In the genomic region with DNA sequence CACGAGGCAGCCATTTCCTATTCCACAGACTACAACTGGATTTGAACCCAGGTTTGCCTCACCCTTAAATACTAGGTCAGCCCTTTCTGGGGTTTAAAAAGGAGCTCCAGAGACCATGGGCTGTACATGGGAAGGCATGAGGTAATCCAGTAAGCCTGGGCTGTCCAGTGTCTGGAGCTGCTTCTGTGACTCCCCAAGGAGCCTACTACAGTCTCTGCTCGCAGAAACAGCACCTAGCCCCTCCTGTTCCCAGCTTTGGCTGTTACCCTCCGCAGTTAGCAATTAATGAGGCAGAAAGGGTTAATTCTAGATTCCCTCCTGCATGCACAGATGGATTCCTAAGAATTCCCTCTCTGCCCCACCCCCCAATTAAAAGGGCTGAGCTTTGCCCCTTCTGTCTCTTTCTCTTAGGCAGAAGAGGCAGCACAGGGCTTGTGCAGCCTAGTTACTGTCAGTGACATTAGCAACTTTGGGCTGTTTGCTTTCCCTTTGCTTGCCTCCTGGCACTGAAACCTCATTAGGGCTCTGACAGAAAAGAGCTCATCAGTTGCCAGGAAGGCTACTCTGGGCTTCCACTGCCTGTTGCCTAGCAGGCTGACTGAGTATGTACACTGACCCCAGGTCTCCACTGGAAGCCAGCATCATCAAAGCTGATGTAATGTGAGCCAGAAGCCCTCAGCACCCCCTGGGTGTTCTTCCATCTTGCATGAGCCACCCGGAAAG, we compare ENCODE assay signal across 10 mouse cellular contexts. TPM values are rescaled to one million over a fixed set of nuclear protein-coding genes. Genes with fewer than 3 reads are reported as not detected.
DNase-seq lines count a peak whose midpoint lies in the region; ATAC-seq and TF ChIP-seq lines count a peak whose summit lies in the region.
"Had no signal": no experiment of that assay in that cellular context is flagged by ENCODE, and none has a peak within 500 bp of the region (broad histone marks: within the 10 kb centered on the region; RNA-seq: fewer than 3 reads in every experiment).

Gene 5530401A14Rik, plus strand, starts transcription at position 424 of the 723 bp plus-strand sequence.

- no peak within 1 kb of the TSS for H3K9ac ChIP-seq in embryonic facial prominence, embryonic 14.5 days (ENCODE audit: low read depth, low read length)
- H3K9ac ChIP-seq in neural tube, embryonic 14.5 days (replicated peaks; ENCODE audit: low read depth, low read length) = no peak within 1 kb of the TSS
- H3K9ac ChIP-seq in intestine, embryonic 15.5 days = no peak within 1 kb of the TSS
- H3K9ac ChIP-seq: embryonic facial prominence, embryonic 13.5 days; stomach, embryonic 15.5 days had no signal

- no peaks in the 10 kb centered on the region for H3K9me3 ChIP-seq in embryonic facial prominence, embryonic 14.5 days (ENCODE audit: control insufficient read depth, low read length)
- no peaks in the 10 kb centered on the region for H3K9me3 ChIP-seq in neural tube, embryonic 14.5 days (ENCODE audit: control insufficient read depth, low read length)
- no peaks in the 10 kb centered on the region for H3K9me3 ChIP-seq in intestine, embryonic 15.5 days
- H3K9me3 ChIP-seq: embryonic facial prominence, embryonic 13.5 days; stomach, embryonic 15.5 days had no signal

- H3K27ac ChIP-seq in layer of hippocampus, adult 2 months = 0 out of 2 replicates have a peak within 1 kb of the TSS, but pooled peaks have one; percentile 18
- H3K27ac ChIP-seq in embryonic facial prominence, embryonic 14.5 days (replicated peaks; ENCODE audit: low read depth, low read length) = no peak within 1 kb of the TSS
- H3K27ac ChIP-seq in neural tube, embryonic 14.5 days (ENCODE audit: low read depth, low read length) = no peak within 1 kb of the TSS
- no peak within 1 kb of the TSS for H3K27ac ChIP-seq in intestine, embryonic 15.5 days
- H3K27ac ChIP-seq: embryonic facial prominence, embryonic 13.5 days; stomach, embryonic 15.5 days had no signal

- TF ChIP-seq CTCF in layer of hippocampus, adult 2 months (conservative IDR thresholded peaks at IDR 0.05) = no peak

- no peak within 1 kb of the TSS for H3K4me3 ChIP-seq in layer of hippocampus, adult 2 months
- no peak within 1 kb of the TSS for H3K4me3 ChIP-seq in embryonic facial prominence, embryonic 14.5 days (ENCODE audit: low read depth, low read length)
- H3K4me3 ChIP-seq in neural tube, embryonic 14.5 days (ENCODE audit: low read depth, low read length) = no peak within 1 kb of the TSS
- no peak within 1 kb of the TSS for H3K4me3 ChIP-seq in intestine, embryonic 15.5 days (replicated peaks)
- H3K4me3 ChIP-seq: embryonic facial prominence, embryonic 13.5 days; stomach, embryonic 15.5 days had no signal

- H3K36me3 ChIP-seq in embryonic facial prominence, embryonic 14.5 days (ENCODE audit: control insufficient read depth, insufficient read depth, low read length) = no peaks in the 10 kb centered on the region
- no peaks in the 10 kb centered on the region for H3K36me3 ChIP-seq in neural tube, embryonic 14.5 days (ENCODE audit: control insufficient read depth, insufficient read depth, low read length)
- no peaks in the 10 kb centered on the region for H3K36me3 ChIP-seq in intestine, embryonic 15.5 days
- H3K36me3 ChIP-seq: embryonic facial prominence, embryonic 13.5 days; stomach, embryonic 15.5 days had no signal

- no peaks in the 10 kb centered on the region for H3K27me3 ChIP-seq in embryonic facial prominence, embryonic 14.5 days (replicated peaks; ENCODE audit: control insufficient read depth, insufficient read depth, low read length)
- H3K27me3 ChIP-seq in neural tube, embryonic 14.5 days (ENCODE audit: control insufficient read depth, insufficient read depth, low read length) = no peaks in the 10 kb centered on the region
- H3K27me3 ChIP-seq in intestine, embryonic 15.5 days (replicated peaks) = no peaks in the 10 kb centered on the region
- H3K27me3 ChIP-seq: embryonic facial prominence, embryonic 13.5 days; stomach, embryonic 15.5 days had no signal

- H3K4me2 ChIP-seq in embryonic facial prominence, embryonic 14.5 days (ENCODE audit: low read depth, low read length) = no peak within 1 kb of the TSS
- H3K4me2 ChIP-seq in neural tube, embryonic 14.5 days (ENCODE audit: low read depth, low read length) = no peak within 1 kb of the TSS
- no peak within 1 kb of the TSS for H3K4me2 ChIP-seq in intestine, embryonic 15.5 days (replicated peaks)
- H3K4me2 ChIP-seq: embryonic facial prominence, embryonic 13.5 days; stomach, embryonic 15.5 days had no signal

- peak; percentile 76; the same call in 1 of the 2 replicates for ATAC-seq in embryonic facial prominence, embryonic 14.5 days (ENCODE audit: low read depth)
- peak; percentile 84 for ATAC-seq in neural tube, embryonic 14.5 days (ENCODE audit: low read depth)
- ATAC-seq in intestine, embryonic 15.5 days = no peak

- DNase-seq in layer of hippocampus, adult 2 months (ENCODE audit: low spot score in 2 of 2) = peak; percentile 45 to 64
- DNase-seq in layer of hippocampus, adult 9-10 months (ENCODE audit: low spot score) = no peak
- DNase-seq in embryonic facial prominence, embryonic 14.5 days (ENCODE audit: low spot score) = peak; percentile 70
- DNase-seq in layer of hippocampus, adult 9-11 months = peak; percentile 56
- DNase-seq in gastrocnemius, postnatal 25 days = no peak
- DNase-seq in ovary, postnatal 36 days (ENCODE audit: low spot score) = no peak

- WGBS in embryonic facial prominence, embryonic 14.5 days = 20% methylated on average over 4 of the region's 4 CpGs
- WGBS in neural tube, embryonic 14.5 days = 22% methylated on average over 4 of the region's 4 CpGs
- 37% methylated on average over 4 of the region's 4 CpGs for WGBS in intestine, embryonic 15.5 days

- H3K4me1 ChIP-seq in embryonic facial prominence, embryonic 14.5 days (ENCODE audit: control insufficient read depth, insufficient read depth, low read length) = peaks cover 4% of the 10 kb centered on the region; the same call in 1 of the 2 replicates
- no peaks in the 10 kb centered on the region for H3K4me1 ChIP-seq in neural tube, embryonic 14.5 days (ENCODE audit: control insufficient read depth, insufficient read depth, low read length)
- 0 out of 2 replicates have a peak, but pooled peaks cover 6% of the 10 kb centered on the region for H3K4me1 ChIP-seq in intestine, embryonic 15.5 days (replicated peaks)
- H3K4me1 ChIP-seq: stomach, embryonic 15.5 days had no signal

RNA-seq across cellular contexts. Expression of gene 5530401A14Rik, which starts in this region (rescaled TPM):
- under 1 TPM; 0.12 to 0.20 TPM for total RNA-seq in layer of hippocampus, adult 2 months (2021)
- 0.05 TPM in 1 of 2 replicates, not detected in the other for polyA plus RNA-seq in embryonic facial prominence, embryonic 14.5 days (2014; fragmentation: Nextera tagmentation; extraction: Ambion mirVana)
- 1.2 and 2.1 TPM in 2 replicates for polyA plus RNA-seq in neural tube, embryonic 14.5 days (2014; fragmentation: Nextera tagmentation; extraction: Ambion mirVana)
- total RNA-seq in gastrocnemius, postnatal 25 days (2021) = under 1 TPM; 0.13 to 0.15 TPM
- not detected in 2 replicates for polyA plus RNA-seq in intestine, embryonic 15.5 days (2015; fragmentation: Nextera tagmentation; extraction: Ambion mirVana)
- polyA plus RNA-seq: stomach, embryonic 15.5 days had no signal

Comparison
In these comparisons a context has a peak if more than half of its experiments do, and no peak if none do; other contexts are left out.
1. Peak in DNase-seq and H3K27ac ChIP-seq in layer of hippocampus, adult 2 months; RNA of the gene not detected or under 1 TPM.
2. Peak in DNase-seq and ATAC-seq in embryonic facial prominence, embryonic 14.5 days; RNA of the gene not detected or under 1 TPM.